Comparison of ENCODE assay signal across 15 mouse cellular contexts in genomic region chr9:99131951-99132470, GRCm38 (mm10). TPM values are rescaled to one million over a fixed set of nuclear protein-coding genes. Genes with fewer than 3 reads are reported as not detected.
DNase-seq lines count a peak whose midpoint lies in the region; ATAC-seq and TF ChIP-seq lines count a peak whose summit lies in the region.
"Had no signal": no experiment of that assay in that cellular context is flagged by ENCODE, and none has a peak within 500 bp of the region (broad histone marks: within the 10 kb centered on the region; RNA-seq: fewer than 3 reads in every experiment).

No protein-coding gene starts in this region.

- peaks cover 95% of the 10 kb centered on the region for H3K79me2 ChIP-seq in C2C12 (ENCODE audit: control insufficient read depth, insufficient read depth)

- no peak overlapping the region for H3ac ChIP-seq in C2C12 (ENCODE audit: control insufficient read depth, insufficient read length, low read depth)

- H3K4me1 ChIP-seq in kidney, embryonic 15.5 days, result no peaks in the 10 kb centered on the region
- peaks cover 41% of the 10 kb centered on the region for H3K4me1 ChIP-seq in liver, embryonic 12.5 days
- H3K4me1 ChIP-seq: midbrain, embryonic 15.5 days; neural tube, embryonic 12.5 days had no signal

- no peak for ATAC-seq in kidney, embryonic 15.5 days (replicated peaks; ENCODE audit: low FRiP score)
- ATAC-seq in liver, embryonic 12.5 days, result no peak
- ATAC-seq: forebrain, embryonic 13.5 days; midbrain, embryonic 15.5 days had no signal

- TF ChIP-seq CTCF in C2C12 (IDR thresholded peaks at IDR 0.05; ENCODE audit: control insufficient read depth, insufficient read depth, insufficient read length), result no peak

- peaks cover 77% of the 10 kb centered on the region for H3K79me3 ChIP-seq in C2C12 (ENCODE audit: low read depth)

- no peak overlapping the region for H3K4me2 ChIP-seq in kidney, embryonic 15.5 days
- H3K4me2 ChIP-seq in liver, embryonic 12.5 days, result no peak overlapping the region
- H3K4me2 ChIP-seq: forebrain, embryonic 13.5 days; limb, embryonic 13.5 days; midbrain, embryonic 15.5 days; neural tube, embryonic 12.5 days had no signal

- H3K36me3 ChIP-seq in kidney, embryonic 15.5 days, result no peaks in the 10 kb centered on the region
- H3K36me3 ChIP-seq in C2C12 (ENCODE audit: control insufficient read depth, insufficient read depth), result peaks cover 7% of the 10 kb centered on the region
- peaks cover 13% of the 10 kb centered on the region; the same call in 1 of the 2 replicates for H3K36me3 ChIP-seq in liver, embryonic 12.5 days
- H3K36me3 ChIP-seq: limb, embryonic 13.5 days; midbrain, embryonic 15.5 days; neural tube, embryonic 12.5 days had no signal

- DNase-seq in kidney, adult 9 months, result peak; percentile 67
- peak; percentile 73 for DNase-seq in R1 (ENCODE audit: low read depth, low spot score)
- peak; percentile 63 for DNase-seq in lung, postnatal 36 days
- DNase-seq in spleen, postnatal 4 days (ENCODE audit: low spot score in 2 of 2), result no peak
- DNase-seq: adrenal gland, adult 2 months; cerebellum, adult 11-12 months; right cerebral cortex, postnatal 14 days had no signal

- H3K27me3 ChIP-seq in kidney, embryonic 15.5 days, result no peaks in the 10 kb centered on the region
- H3K27me3 ChIP-seq in C2C12 (ENCODE audit: control insufficient read depth, insufficient read depth, insufficient read length), result no peaks in the 10 kb centered on the region
- H3K27me3 ChIP-seq in liver, embryonic 12.5 days (replicated peaks), result no peaks in the 10 kb centered on the region
- H3K27me3 ChIP-seq: CH12.LX; forebrain, embryonic 13.5 days; limb, embryonic 13.5 days; midbrain, embryonic 15.5 days; neural tube, embryonic 12.5 days had no signal

- H3K27ac ChIP-seq in kidney, embryonic 15.5 days, result no peak overlapping the region
- no peak overlapping the region for H3K27ac ChIP-seq in liver, embryonic 12.5 days
- H3K27ac ChIP-seq: forebrain, embryonic 13.5 days; limb, embryonic 13.5 days; midbrain, embryonic 15.5 days; neural tube, embryonic 12.5 days had no signal

- H3K9me3 ChIP-seq in kidney, embryonic 15.5 days (replicated peaks), result no peaks in the 10 kb centered on the region
- H3K9me3 ChIP-seq in liver, embryonic 12.5 days (replicated peaks), result no peaks in the 10 kb centered on the region
- H3K9me3 ChIP-seq: forebrain, embryonic 13.5 days; limb, embryonic 13.5 days; midbrain, embryonic 15.5 days; neural tube, embryonic 12.5 days had no signal

- no peak overlapping the region for H3K9ac ChIP-seq in kidney, embryonic 15.5 days
- H3K9ac ChIP-seq in liver, embryonic 12.5 days, result no peak overlapping the region
- H3K9ac ChIP-seq: forebrain, embryonic 13.5 days; limb, embryonic 13.5 days; midbrain, embryonic 15.5 days; neural tube, embryonic 12.5 days had no signal

- no peak overlapping the region for H3K4me3 ChIP-seq in kidney, embryonic 15.5 days (replicated peaks)
- H3K4me3 ChIP-seq in C2C12 (ENCODE audit: insufficient read depth, poor library complexity, severe bottlenecking), result no peak overlapping the region
- no peak overlapping the region for H3K4me3 ChIP-seq in liver, embryonic 12.5 days
- H3K4me3 ChIP-seq: forebrain, embryonic 13.5 days; limb, embryonic 13.5 days; midbrain, embryonic 15.5 days; neural tube, embryonic 12.5 days had no signal

- WGBS in kidney, embryonic 15.5 days, result 53% methylated on average over 3 of the region's 3 CpGs
- 52% methylated on average over 3 of the region's 3 CpGs for whole genome bisulfite sequencing in liver, embryonic 12.5 days (ENCODE audit: insufficient replicate concordance)

TF ChIP-seq in C2C12, 6 proteins besides CTCF, POLR2A, EP300 and RAD21:
- TF ChIP-seq MYOD1 (IDR thresholded peaks at IDR 0.05; ENCODE audit: control insufficient read depth, insufficient read length, low read depth) (no peak), MYOG (IDR thresholded peaks at IDR 0.05; ENCODE audit: control insufficient read depth, extremely low read depth, insufficient read length) (no peak), FOSL1 (IDR thresholded peaks at IDR 0.05; ENCODE audit: insufficient read depth, low read length, poor library complexity, severe bottlenecking) (peak; percentile 45)

RNA-seq across cellular contexts. Expression of gene Pik3cb, which starts 8.4 kb away (rescaled TPM):
- polyA plus RNA-seq in kidney, embryonic 15.5 days (2015; fragmentation: Nextera tagmentation; extraction: Ambion mirVana), result 1.3 and 1.4 TPM in 2 replicates
- polyA plus RNA-seq in C2C12 (2012; fragmentation: generic; extraction: Trizol), result 3.4 TPM
- polyA plus RNA-seq in liver, embryonic 12.5 days (2016; fragmentation: Nextera tagmentation; extraction: Ambion mirVana), result 4.8 and 5.1 TPM in 2 replicates

Comparison
In these comparisons a context has a peak if more than half of its experiments do, and no peak if none do; other contexts are left out.
1. DNase-seq: peak in kidney, adult 9 months (single experiment), R1 (single experiment) and lung, postnatal 36 days (single experiment); none in spleen, postnatal 4 days (0 of 2).